ENCODE assay signal across 9 mouse cellular contexts in the genomic region with DNA sequence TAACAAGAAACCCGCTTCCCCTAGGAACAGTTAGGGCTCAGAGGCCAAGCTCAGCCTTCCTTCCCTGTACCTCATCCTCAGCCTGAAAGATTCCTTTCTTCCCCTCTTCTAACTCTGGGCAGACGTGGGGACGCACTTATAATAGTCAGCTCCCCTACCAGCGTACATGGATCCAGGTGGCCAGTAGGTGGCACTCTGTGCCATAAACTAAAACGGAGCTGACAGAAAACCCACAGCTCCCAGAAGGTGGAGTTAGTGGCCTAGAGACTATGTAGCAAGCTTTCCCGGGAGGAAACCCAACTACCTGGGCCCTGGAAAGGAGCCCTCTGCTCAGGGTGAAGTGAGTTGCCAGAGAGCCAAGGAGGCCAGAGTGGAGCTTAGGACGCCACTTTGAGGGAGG. TPM values are rescaled to one million over a fixed set of nuclear protein-coding genes. Genes with fewer than 3 reads are reported as not detected.
DNase-seq lines count a peak whose midpoint lies in the region; ATAC-seq and TF ChIP-seq lines count a peak whose summit lies in the region.
"Had no signal": no experiment of that assay in that cellular context is flagged by ENCODE, and none has a peak within 500 bp of the region (broad histone marks: within the 10 kb centered on the region; RNA-seq: fewer than 3 reads in every experiment).

No protein-coding gene starts in this region.

- H3K4me3 ChIP-seq in kidney, embryonic 16.5 days (ENCODE audit: low read length): no peak overlapping the region
- no peak overlapping the region for H3K4me3 ChIP-seq in forebrain, postnatal 0 days (ENCODE audit: low read depth, low read length)
- no peak overlapping the region for H3K4me3 ChIP-seq in intestine, postnatal 0 days (ENCODE audit: low read depth, low read length)
- no peak overlapping the region for H3K4me3 ChIP-seq in neural tube, embryonic 11.5 days (ENCODE audit: low read depth, low read length)
- H3K4me3 ChIP-seq: neural tube, embryonic 12.5 days had no signal

- ATAC-seq in kidney, embryonic 16.5 days (ENCODE audit: low FRiP score, low TSS enrichment): no peak
- peak; percentile 74 for ATAC-seq in forebrain, postnatal 0 days
- ATAC-seq in intestine, postnatal 0 days: no peak
- ATAC-seq in neural tube, embryonic 11.5 days (ENCODE audit: insufficient read depth, low FRiP score, low TSS enrichment): no peak

- no peak overlapping the region for H3K27ac ChIP-seq in kidney, embryonic 16.5 days (ENCODE audit: low read length)
- H3K27ac ChIP-seq in forebrain, postnatal 0 days (ENCODE audit: low read depth, low read length): no peak overlapping the region
- no peak overlapping the region for H3K27ac ChIP-seq in intestine, postnatal 0 days (ENCODE audit: low read depth, low read length)
- H3K27ac ChIP-seq in neural tube, embryonic 11.5 days (ENCODE audit: low read depth, low read length): no peak overlapping the region
- H3K27ac ChIP-seq: neural tube, embryonic 12.5 days had no signal

- H3K9ac ChIP-seq in kidney, embryonic 16.5 days (replicated peaks; ENCODE audit: low read length): no peak overlapping the region
- no peak overlapping the region for H3K9ac ChIP-seq in forebrain, postnatal 0 days
- peak overlapping the region; percentile 7; the same call in 1 of the 2 replicates for H3K9ac ChIP-seq in intestine, postnatal 0 days (ENCODE audit: low read depth, low read length)
- H3K9ac ChIP-seq in neural tube, embryonic 11.5 days (ENCODE audit: low read length): no peak overlapping the region
- H3K9ac ChIP-seq: neural tube, embryonic 12.5 days had no signal

- peak; percentile 89 for TF ChIP-seq CTCF in forebrain, postnatal 0 days (IDR thresholded peaks at IDR 0.05; ENCODE audit: low read depth)
- TF ChIP-seq CTCF in intestine, postnatal 0 days (IDR thresholded peaks at IDR 0.05; ENCODE audit: low read depth): peak; percentile 92

- H3K36me3 ChIP-seq in kidney, embryonic 16.5 days (ENCODE audit: insufficient read depth, low read length): peaks cover 5% of the 10 kb centered on the region; the same call in 1 of the 2 replicates
- H3K36me3 ChIP-seq in forebrain, postnatal 0 days (ENCODE audit: insufficient read depth): no peaks in the 10 kb centered on the region
- H3K36me3 ChIP-seq in intestine, postnatal 0 days (ENCODE audit: control insufficient read depth, insufficient read depth): no peaks in the 10 kb centered on the region
- H3K36me3 ChIP-seq in neural tube, embryonic 11.5 days (ENCODE audit: control insufficient read depth, insufficient read depth, low read length): no peaks in the 10 kb centered on the region
- H3K36me3 ChIP-seq: neural tube, embryonic 12.5 days had no signal

- DNase-seq in kidney, adult 11 months: peak; percentile 74
- peak; percentile 68 for DNase-seq in cerebellum, adult 11-12 months
- peak; percentile 86 for DNase-seq in forebrain, postnatal 0 days
- DNase-seq in left cerebral cortex, postnatal 4 days: peak; percentile 80
- DNase-seq in neural tube, embryonic 11.5 days (ENCODE audit: low spot score): peak; percentile 78
- peak; percentile 54 for DNase-seq in telencephalon, adult 2 months (ENCODE audit: low read depth, low spot score)

- H3K4me1 ChIP-seq in kidney, embryonic 16.5 days (ENCODE audit: insufficient read depth, low read length): no peaks in the 10 kb centered on the region
- H3K4me1 ChIP-seq in forebrain, postnatal 0 days (ENCODE audit: insufficient read depth): no peaks in the 10 kb centered on the region
- no peaks in the 10 kb centered on the region for H3K4me1 ChIP-seq in intestine, postnatal 0 days (replicated peaks; ENCODE audit: control insufficient read depth, insufficient read depth, low read length)
- no peaks in the 10 kb centered on the region for H3K4me1 ChIP-seq in neural tube, embryonic 11.5 days (ENCODE audit: control insufficient read depth, insufficient read depth, low read length)
- H3K4me1 ChIP-seq: neural tube, embryonic 12.5 days had no signal

- 19% methylated on average over 7 of the region's 7 CpGs for WGBS in kidney, embryonic 16.5 days
- WGBS in forebrain, postnatal 0 days: 24% methylated on average over 7 of the region's 7 CpGs
- WGBS in intestine, postnatal 0 days: 31% methylated on average over 7 of the region's 7 CpGs
- 29% methylated on average over 7 of the region's 7 CpGs for WGBS in neural tube, embryonic 11.5 days

- H3K4me2 ChIP-seq in kidney, embryonic 16.5 days (replicated peaks; ENCODE audit: low read depth, low read length): no peak overlapping the region
- H3K4me2 ChIP-seq in forebrain, postnatal 0 days (ENCODE audit: low read depth): no peak overlapping the region
- H3K4me2 ChIP-seq in intestine, postnatal 0 days (replicated peaks; ENCODE audit: low read depth): no peak overlapping the region
- H3K4me2 ChIP-seq in neural tube, embryonic 11.5 days (ENCODE audit: low read depth): no peak overlapping the region
- H3K4me2 ChIP-seq: neural tube, embryonic 12.5 days had no signal

- no peaks in the 10 kb centered on the region for H3K27me3 ChIP-seq in kidney, embryonic 16.5 days (ENCODE audit: insufficient read depth, low read length)
- no peaks in the 10 kb centered on the region for H3K27me3 ChIP-seq in forebrain, postnatal 0 days (ENCODE audit: insufficient read depth, low read length)
- no peaks in the 10 kb centered on the region for H3K27me3 ChIP-seq in intestine, postnatal 0 days (replicated peaks; ENCODE audit: control insufficient read depth, insufficient read depth, low read length)
- H3K27me3 ChIP-seq in neural tube, embryonic 11.5 days (ENCODE audit: control insufficient read depth, insufficient read depth, low read length): no peaks in the 10 kb centered on the region
- H3K27me3 ChIP-seq: neural tube, embryonic 12.5 days had no signal

- intact Hi-C loops in left cerebral cortex, postnatal 4 days (cut with DNase I): loop anchor here (2.0 to 5.0 kb wide), 2 partner anchors 57 to 195 kb away; no protein-coding TSS in a partner anchor

- H3K9me3 ChIP-seq in kidney, embryonic 16.5 days (ENCODE audit: low read length): no peaks in the 10 kb centered on the region
- no peaks in the 10 kb centered on the region for H3K9me3 ChIP-seq in forebrain, postnatal 0 days (ENCODE audit: low read length)
- no peaks in the 10 kb centered on the region for H3K9me3 ChIP-seq in intestine, postnatal 0 days (ENCODE audit: control insufficient read depth)
- no peaks in the 10 kb centered on the region for H3K9me3 ChIP-seq in neural tube, embryonic 11.5 days (ENCODE audit: control insufficient read depth, low read length)
- H3K9me3 ChIP-seq: neural tube, embryonic 12.5 days had no signal

RNA-seq across cellular contexts. Expression of a gene that starts 18.3 kb away (rescaled TPM):
- polyA plus RNA-seq in kidney, embryonic 16.5 days (2015; fragmentation: Nextera tagmentation; extraction: Ambion mirVana): 18.4 and 20.6 TPM in 2 replicates
- total RNA-seq in forebrain, postnatal 0 days (2014; rRNA removed): 2.5 and 4.0 TPM in 2 replicates
- polyA plus RNA-seq in forebrain, postnatal 0 days (2015; fragmentation: Nextera tagmentation; extraction: Ambion mirVana): 2.5 and 2.8 TPM in 2 replicates
- 8.9 and 9.5 TPM in 2 replicates for polyA plus RNA-seq in intestine, postnatal 0 days (2015; fragmentation: Nextera tagmentation; extraction: Ambion mirVana)
- 1 to 10 TPM; 2.6 to 3.2 TPM for total RNA-seq in left cerebral cortex, postnatal 4 days (2021)
- 10.6 and 10.7 TPM in 2 replicates for polyA plus RNA-seq in neural tube, embryonic 11.5 days (2014; fragmentation: Nextera tagmentation; extraction: Ambion mirVana)

RNA-seq across cellular contexts. Expression of a gene that starts 32.2 kb away (rescaled TPM):
- polyA plus RNA-seq in kidney, embryonic 16.5 days (2015; fragmentation: Nextera tagmentation; extraction: Ambion mirVana): 1.1 and 1.2 TPM in 2 replicates
- total RNA-seq in forebrain, postnatal 0 days (2014; rRNA removed): 15.5 and 21.8 TPM in 2 replicates
- 2.9 and 4.1 TPM in 2 replicates for polyA plus RNA-seq in forebrain, postnatal 0 days (2015; fragmentation: Nextera tagmentation; extraction: Ambion mirVana)
- polyA plus RNA-seq in intestine, postnatal 0 days (2015; fragmentation: Nextera tagmentation; extraction: Ambion mirVana): 1.1 and 1.6 TPM in 2 replicates
- 10 to 100 TPM; 46.5 to 50.9 TPM for total RNA-seq in left cerebral cortex, postnatal 4 days (2021)
- 1.1 TPM in 2 replicates for polyA plus RNA-seq in neural tube, embryonic 11.5 days (2014; fragmentation: Nextera tagmentation; extraction: Ambion mirVana)
